Mouse (Mus musculus) left cerebral cortex, adult 8-10 months (tissue): ENCODE results near the gene Slc41a2. TPM values are rescaled to one million over a fixed set of nuclear protein-coding genes. Genes with fewer than 3 reads are reported as not detected.

ENCODE experiments used
- DNase-seq, 2 experiments: peaks; one replicate each; pipeline ENCODE4 v3.0.0; 2022; ENCODE audit warnings: low spot score in 2 of 2
- total RNA-seq, 4 experiments: library from RNA; stranded (reverse); gene quantifications; 2 replicates each; pipeline ENCODE4 v1.2.4; 2022

The Slc41a2 gene
- total RNA-seq, 4 experiments from 2014 or later = 21.8 to 28.7 (median 26.1) TPM

GRCm38 (mm10) chr10:83320396-83320795 is 17.3 kb downstream of the Slc41a2 start:
- DNase-seq = no peak

DNA sequence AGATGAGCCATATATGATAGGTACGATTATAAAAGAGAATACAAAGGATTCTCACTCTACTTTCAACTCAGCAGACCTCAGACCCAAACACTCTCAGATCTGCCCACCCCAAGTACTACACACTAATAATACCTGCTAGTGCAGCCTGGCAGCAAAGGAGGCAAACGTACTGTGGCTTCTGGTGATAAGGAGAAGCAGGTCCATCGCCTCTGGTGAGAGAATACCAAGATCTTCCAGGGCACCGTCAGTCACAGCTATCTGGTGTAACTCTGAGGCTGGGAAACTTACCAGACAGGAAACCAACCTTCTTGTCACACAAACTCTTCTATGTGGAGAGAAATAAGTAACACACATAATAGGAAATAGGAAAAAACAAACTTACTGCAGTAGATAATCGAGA is 24.6 kb downstream of the Slc41a2 start:
- no peak for DNase-seq

- DNase-seq = no peak
Observed at GRCm38 (mm10) chr10:83310356-83310755, 27.3 kb downstream of the Slc41a2 start.

GRCm38 (mm10) chr10:83301687-83302086 is 36.0 kb downstream of the Slc41a2 start:
- DNase-seq = no peak

DNA sequence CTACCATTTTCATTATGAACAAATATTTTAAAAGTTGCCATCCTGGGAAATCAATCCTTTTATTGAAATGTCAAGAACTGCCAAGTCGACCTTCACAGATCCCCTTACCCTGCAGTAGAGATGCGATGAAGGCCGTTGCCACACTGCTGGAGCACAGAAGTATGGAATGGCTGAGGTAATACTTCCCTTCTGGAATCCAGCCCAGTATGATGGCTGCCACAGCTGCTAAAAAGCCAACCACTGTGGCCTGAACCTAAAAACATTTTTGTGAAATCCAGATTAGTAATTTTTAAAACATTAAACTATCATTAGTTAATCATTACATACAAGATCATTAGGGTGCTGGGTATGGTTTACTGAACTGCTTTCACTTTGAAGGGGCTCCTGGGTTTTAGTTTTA is 36.6 kb downstream of the Slc41a2 start:
- no peak for DNase-seq

DNA sequence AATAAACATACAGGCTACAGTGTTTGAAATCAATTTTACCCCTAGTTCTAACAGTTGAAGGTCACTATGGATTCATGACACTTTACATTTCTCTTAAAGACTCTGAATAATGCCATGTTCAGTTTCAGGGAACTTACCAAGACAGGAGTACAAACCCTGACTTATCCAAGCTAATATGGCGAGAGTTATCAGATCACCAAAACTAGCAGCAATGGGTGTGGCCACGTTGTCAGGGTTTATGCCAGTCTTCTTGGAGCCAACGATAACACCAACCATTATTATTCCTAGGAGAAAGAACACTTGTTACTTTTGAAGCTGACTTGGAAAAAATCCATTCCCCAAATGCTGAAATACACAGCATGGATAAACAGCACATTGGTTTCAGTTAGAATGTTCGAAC is 40.7 kb downstream of the Slc41a2 start:
- no peak for DNase-seq

GRCm38 (mm10) chr10:83294746-83295145 is 42.9 kb downstream of the Slc41a2 start:
- DNase-seq = no peak

DNA sequence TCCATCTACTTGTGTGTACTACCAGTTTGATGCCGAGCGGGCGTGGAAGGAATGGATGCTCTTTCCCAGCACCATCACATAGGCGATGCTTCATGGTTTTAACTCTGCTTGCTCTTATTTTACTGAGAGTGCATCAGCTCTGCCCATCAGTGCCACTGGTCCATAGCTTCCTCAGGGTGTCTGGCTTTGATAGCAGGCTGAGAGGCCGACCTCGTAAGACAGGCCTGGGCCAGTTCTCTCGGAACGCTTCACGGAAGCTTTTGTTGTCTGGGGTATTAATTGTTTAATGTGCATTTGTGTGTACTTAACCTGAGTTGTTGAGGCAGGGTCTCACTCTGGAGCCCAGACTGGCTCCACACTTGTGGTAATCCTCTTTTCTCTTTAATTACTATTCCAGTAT is 44.3 kb downstream of the Slc41a2 start:
- DNase-seq = no peak

DNA sequence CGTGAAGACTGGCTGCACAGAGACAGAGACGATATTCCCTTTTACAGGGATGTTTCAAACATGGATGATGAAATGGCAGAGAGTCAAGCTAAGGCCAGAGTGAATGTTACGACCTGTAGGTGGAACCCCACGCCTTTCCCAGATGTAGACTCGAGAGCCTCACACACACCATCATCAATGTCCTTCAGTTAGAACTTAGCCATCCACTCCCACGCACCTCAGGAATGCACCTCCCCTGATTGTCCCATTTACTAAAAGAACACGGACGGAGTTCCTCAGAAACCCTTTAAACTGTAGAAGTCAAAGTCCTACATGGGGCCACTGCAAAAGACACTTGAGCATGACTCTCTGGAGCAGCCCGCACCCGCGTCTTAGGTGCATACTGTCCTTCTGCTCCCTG is 46.0 kb downstream of the Slc41a2 start:
- no peak for DNase-seq

GRCm38 (mm10) chr10:83287828-83288227 is 49.9 kb downstream of the Slc41a2 start:
- no peak for DNase-seq

GRCm38 (mm10) chr10:83286399-83286798 is 51.3 kb downstream of the Slc41a2 start:
- no peak for DNase-seq

DNA sequence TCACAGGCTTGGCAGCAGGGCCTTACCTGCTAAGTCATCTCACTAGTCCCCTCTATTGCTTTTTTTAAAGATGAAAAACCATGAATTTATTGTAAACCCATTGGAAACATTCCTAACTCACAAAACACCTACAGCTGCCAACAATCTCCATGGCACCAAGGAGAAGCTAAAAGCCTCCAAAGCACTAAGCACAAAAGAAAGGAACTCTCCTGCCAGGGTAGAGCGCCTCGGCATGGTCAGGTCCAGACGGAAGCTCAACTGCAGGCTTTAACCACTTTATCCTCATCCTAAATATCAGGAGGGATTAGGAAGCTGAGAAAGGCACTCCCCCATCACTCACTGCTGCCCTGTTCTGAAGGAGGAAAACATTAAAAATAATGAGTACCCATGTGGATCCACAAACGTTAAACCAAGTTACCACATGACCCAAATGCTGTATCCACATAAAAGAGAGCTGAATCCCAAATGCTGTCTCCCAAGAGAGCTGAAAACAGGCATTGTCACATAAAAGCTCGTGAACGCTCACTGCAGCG is 51.9 kb downstream of the Slc41a2 start:
- no peak for DNase-seq

GRCm38 (mm10) chr10:83284916-83285315 is 52.8 kb downstream of the Slc41a2 start:
- no peak for DNase-seq

DNA sequence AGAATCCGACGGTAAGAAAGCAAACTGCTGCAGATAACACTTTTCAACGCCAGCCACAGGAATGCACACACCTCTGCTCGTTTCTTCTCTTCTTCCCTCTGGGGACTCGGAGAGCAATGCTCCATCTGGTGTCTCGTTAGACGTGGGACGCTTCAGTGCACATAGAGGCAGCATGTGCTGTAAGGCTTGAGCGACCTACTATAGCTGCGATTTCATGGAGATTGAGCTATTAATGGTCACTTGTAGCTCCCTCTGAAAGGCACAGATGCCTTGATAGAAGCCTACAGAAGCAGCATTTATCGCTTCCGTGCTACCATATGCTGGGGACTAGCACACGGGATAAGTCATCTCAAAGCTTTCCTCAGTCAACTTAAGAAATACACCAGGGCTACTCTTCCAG is 71.0 kb downstream of the Slc41a2 start:
- DNase-seq = peak in 1 of 2 experiments; percentile 53

DNA sequence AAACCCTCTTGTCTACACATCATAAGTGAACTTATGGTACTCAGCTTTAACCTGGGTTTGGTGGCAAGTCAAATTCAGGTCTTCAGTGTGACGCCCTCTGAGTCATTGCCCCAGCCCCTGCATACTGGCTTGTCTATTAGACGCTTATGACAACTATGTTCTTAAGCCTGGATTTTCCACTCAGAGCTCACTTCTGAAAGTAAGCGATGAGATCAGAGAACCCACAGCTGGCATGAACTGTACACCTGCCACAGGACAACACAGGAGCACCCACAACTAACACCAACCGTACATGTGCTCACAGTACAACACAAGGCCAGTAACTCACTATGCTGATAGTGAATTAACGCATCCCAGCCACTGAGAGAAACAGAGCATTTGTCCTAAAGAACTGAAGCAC is 71.4 kb downstream of the Slc41a2 start:
- DNase-seq = no peak

DNA sequence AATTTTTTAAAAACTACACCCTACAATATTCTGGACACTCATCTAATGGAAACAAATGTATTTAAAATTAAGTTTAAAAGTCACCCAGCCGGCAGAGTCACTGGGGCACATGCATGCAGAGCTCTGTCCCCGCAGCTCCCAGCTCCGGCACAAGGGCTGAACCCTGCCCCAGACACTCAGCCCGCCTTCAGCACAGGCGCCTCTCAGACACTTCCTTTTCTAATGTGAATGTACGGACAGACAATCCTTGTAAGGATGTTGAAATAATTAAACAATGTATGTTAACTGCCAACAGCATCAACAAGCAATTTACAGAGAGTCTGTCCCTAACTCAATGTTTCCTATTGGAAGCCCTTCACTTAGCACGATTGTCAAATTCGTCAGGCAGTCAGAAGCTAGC is 73.0 kb downstream of the Slc41a2 start:
- no peak for DNase-seq

GRCm38 (mm10) chr10:83264056-83264455 is 73.6 kb downstream of the Slc41a2 start:
- DNase-seq = no peak

- no peak for DNase-seq
Observed at GRCm38 (mm10) chr10:83261264-83261663, 76.4 kb downstream of the Slc41a2 start.

- no peak for DNase-seq
Observed at GRCm38 (mm10) chr10:83251377-83251776, 86.3 kb downstream of the Slc41a2 start.

DNA sequence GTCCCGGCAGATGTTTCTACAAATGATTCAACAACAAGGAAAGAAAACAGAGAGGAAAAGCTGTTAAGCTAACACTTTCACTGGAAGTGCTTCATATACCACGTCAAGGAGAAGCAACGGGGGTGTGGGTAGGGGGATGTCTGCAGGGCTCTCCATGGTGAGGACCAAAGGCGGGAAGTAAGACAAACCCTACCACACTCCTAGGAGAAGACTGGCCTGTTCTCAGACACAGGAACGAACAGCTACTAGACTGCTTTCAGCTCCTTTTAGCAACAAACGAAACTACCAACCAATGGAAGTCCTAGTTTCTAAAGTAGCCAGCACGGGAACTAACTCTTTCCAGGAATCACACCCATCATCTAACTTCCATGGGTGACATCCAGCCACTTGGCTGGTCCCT is 89.6 kb downstream of the Slc41a2 start:
- DNase-seq = no peak

- no peak for DNase-seq
Observed at GRCm38 (mm10) chr10:83245720-83246119, 92.0 kb downstream of the Slc41a2 start.

- DNase-seq = no peak
Observed at GRCm38 (mm10) chr10:83244131-83244530, 93.6 kb downstream of the Slc41a2 start.

DNA sequence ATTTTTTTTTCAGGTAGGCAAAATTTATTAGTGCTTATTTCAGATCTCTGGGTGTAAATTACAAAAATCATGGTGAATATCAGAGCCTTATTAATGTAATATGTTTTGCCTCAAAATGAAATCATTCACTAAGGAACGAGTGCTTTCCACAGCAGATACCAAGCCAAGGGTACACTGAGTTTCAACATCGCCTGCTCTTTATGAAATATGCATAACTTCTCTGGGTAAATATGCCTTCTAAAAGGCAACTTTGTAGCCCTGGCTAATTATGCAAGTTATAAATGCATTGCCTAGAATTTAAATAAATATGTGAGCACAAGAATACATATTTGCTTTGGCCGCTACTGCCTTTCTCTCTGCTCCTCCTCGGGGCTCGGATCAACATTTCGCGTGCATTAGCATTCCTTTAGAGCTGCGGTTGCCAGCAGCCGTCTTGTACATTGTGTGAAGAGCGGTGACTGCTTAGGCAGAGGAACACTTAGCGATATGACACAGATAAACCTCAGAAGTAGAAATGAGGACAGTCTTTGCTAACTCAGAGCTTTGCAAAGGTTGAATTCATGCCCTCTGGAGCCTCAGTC is 95.5 kb downstream of the Slc41a2 start:
- DNase-seq = no peak

DNA sequence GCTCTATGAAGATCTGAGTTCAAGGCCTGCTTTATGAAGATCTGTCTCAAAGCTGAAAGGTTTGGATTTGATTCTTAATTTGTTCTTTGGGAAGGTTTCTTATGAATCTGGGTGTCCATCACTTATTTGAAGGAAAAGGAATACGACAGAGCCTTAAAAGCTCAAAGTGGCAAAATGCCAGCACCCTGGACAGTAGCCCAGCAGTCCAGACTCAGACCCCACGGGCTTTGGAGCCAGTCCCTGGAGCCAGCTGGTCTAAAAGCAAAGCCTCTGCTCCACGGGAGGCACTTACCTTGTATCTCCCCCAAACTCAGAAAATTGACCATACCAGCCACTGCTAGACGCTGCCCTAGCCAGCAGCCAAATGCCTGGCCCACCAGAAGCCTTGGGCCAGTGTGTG is 103.3 kb downstream of the Slc41a2 start:
- no peak for DNase-seq
